Mouse (Mus musculus) liver, embryonic 15.5 days (tissue): ENCODE data around the gene Gm20388. TPM values are rescaled to one million over a fixed set of nuclear protein-coding genes. Genes with fewer than 3 reads are reported as not detected.

Source experiments
- ATAC-seq: fragments of 200-750 bp; cut with Nextera tagmentation; 2 replicates; pipeline ENCODE4 v1.8.0; 2017; ENCODE audit warnings: moderate number of reproducible peaks, mild to moderate bottlenecking, moderate library complexity; ENCODE audit not compliant: insufficient read depth
- H3K27ac ChIP-seq: fragments of 300-500 bp; sonication (generic); replicated peaks from 2 replicates; pipeline ENCODE4 v1.5.1; 2015; ENCODE audit warnings: mild to moderate bottlenecking, inconsistent platforms
- H3K27me3 ChIP-seq: fragments of 300-500 bp; sonication (generic); 2 replicates; pipeline ENCODE4 v1.6.1; 2015; ENCODE audit warnings: mild to moderate bottlenecking, inconsistent platforms
- H3K36me3 ChIP-seq: fragments of 300-500 bp; sonication (generic); replicated peaks from 2 replicates; pipeline ENCODE4 v1.6.1; 2015; ENCODE audit warnings: moderate library complexity, mild to moderate bottlenecking, inconsistent platforms
- H3K4me1 ChIP-seq: fragments of 300-500 bp; sonication (generic); replicated peaks from 2 replicates; pipeline ENCODE4 v1.6.1; 2015; ENCODE audit warnings: inconsistent platforms
- H3K4me2 ChIP-seq: fragments of 300-500 bp; sonication (generic); 2 replicates; pipeline ENCODE4 v1.6.1; 2015; ENCODE audit warnings: moderate library complexity, mild to moderate bottlenecking, inconsistent platforms
- H3K4me3 ChIP-seq: fragments of 300-500 bp; sonication (generic); replicated peaks from 2 replicates; pipeline ENCODE4 v1.5.1; 2015; ENCODE audit warnings: mild to moderate bottlenecking, inconsistent platforms
- H3K9ac ChIP-seq: fragments of 300-500 bp; sonication (generic); 2 replicates; pipeline ENCODE4 v1.6.1; 2015; ENCODE audit warnings: moderate library complexity, mild to moderate bottlenecking, inconsistent platforms
- H3K9me3 ChIP-seq: fragments of 300-500 bp; sonication (generic); replicated peaks from 2 replicates; pipeline ENCODE4 v1.6.1; 2016; ENCODE audit warnings: inconsistent platforms
- WGBS: fragments of 180-500 bp; shearing (Covaris S2); methylation state at CpG from one replicate; pipeline ENCODE4 v1.1.7; 2015; ENCODE audit warnings: mixed read lengths; ENCODE audit not compliant: insufficient replicate concordance; 5-methylcytosine and 5-hydroxymethylcytosine counted together
- polyA plus RNA-seq: library from polyadenylated mRNA; unstranded; fragments of >200 nt; fragmentation: Nextera tagmentation; extraction: Ambion mirVana; gene quantifications from 2 replicates; pipeline ENCODE4 v1.2.1, GENCODE M21; 2015

Gm20388 gene
- polyA plus RNA-seq, 1 experiment from 2014 or later = not detected

DNA sequence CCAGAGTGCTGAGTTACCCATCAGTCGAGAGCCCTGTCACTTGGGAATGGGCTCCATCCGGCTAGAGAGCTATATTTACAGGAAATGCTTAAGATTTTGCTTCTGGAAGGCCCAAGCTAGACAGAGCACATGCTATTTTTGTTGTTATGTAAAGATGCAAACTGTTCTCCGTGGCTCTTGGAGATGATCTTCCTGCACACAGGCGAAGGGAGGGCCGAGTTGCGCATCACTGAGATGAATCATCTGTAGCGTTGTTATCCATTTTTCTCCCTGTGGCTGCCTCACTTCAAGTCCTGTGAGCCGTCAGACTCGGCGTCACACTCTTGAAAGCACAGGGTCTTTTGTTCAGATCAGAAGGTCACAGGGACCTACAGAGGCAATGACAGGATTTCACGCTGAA is 3963.7 kb downstream of the Gm20388 start:
- no peak overlapping the region for H3K9ac ChIP-seq

DNA sequence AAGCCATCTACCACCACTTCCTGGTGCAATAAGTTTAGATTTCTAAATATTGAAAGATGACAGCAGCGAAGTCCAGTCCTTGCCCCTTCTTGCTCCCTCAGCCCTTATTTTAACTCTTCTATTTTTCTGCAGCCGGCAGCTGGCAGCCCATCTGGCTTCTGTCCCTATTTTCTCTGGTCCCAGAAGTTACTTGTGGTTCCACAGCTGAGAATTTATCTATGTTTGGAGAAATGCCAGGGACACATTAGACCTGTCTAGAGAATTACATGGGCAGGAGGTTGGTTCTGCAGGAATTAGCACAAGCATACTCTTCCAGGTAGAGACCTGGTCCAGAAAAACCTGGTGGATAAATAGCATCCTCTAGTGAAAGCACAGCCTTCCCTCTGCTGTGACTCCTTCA is 3967.2 kb downstream of the Gm20388 start:
- Histone ChIP-seq H3K9me3 (no peaks in the 10 kb centered on the region), H3K27me3 (peaks cover 3% of the 10 kb centered on the region), H3K36me3 (no peaks in the 10 kb centered on the region), H3K27ac (no peak overlapping the region), H3K4me1 (no peaks in the 10 kb centered on the region), H3K4me3 (no peak overlapping the region), H3K4me2 (no peak overlapping the region), H3K9ac (no peak overlapping the region)
- no peak for ATAC-seq
- WGBS = 59% methylated on average over 2 of the region's 2 CpGs

More for the DNA sequence above, 3963.7 kb downstream of the Gm20388 start:
- H3K4me2 ChIP-seq = no peak overlapping the region
- H3K4me3 ChIP-seq = no peak overlapping the region
- no peaks in the 10 kb centered on the region for H3K4me1 ChIP-seq
- H3K27me3 ChIP-seq = no peaks in the 10 kb centered on the region; the same call in 1 of the 2 replicates
- no peaks in the 10 kb centered on the region for H3K36me3 ChIP-seq
- ATAC-seq = no peak
- H3K27ac ChIP-seq = no peak overlapping the region
- 69% methylated on average over 11 of the region's 11 CpGs for whole genome bisulfite sequencing
- no peaks in the 10 kb centered on the region for H3K9me3 ChIP-seq

DNA sequence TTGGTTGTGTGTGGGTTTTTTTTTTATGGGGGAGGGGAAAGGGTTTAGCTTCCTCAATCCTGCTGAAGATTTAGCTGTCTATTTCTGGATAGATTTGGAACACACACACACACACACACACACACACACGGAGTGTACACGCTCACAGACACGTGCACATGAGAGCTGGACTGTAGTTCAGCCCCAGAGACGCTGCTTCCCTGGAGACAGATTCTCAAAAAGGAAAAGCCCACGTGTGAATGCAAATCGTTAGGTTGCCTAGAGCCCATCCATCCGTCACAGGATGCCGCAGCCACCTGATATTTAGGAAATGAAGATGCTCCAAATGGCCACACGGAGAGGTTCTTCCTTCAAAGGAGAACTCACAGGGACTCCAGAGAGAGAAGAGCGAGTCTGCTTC is 3969.6 kb downstream of the Gm20388 start:
- H3K4me3 ChIP-seq = no peak overlapping the region
- no peak for ATAC-seq
- H3K4me2 ChIP-seq = no peak overlapping the region
- 45% methylated on average over 10 of the region's 10 CpGs for WGBS
- H3K9ac ChIP-seq = no peak overlapping the region
- H3K4me1 ChIP-seq = no peaks in the 10 kb centered on the region
- no peaks in the 10 kb centered on the region for H3K9me3 ChIP-seq
- peaks cover 27% of the 10 kb centered on the region for H3K27me3 ChIP-seq
- no peak overlapping the region for H3K27ac ChIP-seq
- no peaks in the 10 kb centered on the region for H3K36me3 ChIP-seq

DNA sequence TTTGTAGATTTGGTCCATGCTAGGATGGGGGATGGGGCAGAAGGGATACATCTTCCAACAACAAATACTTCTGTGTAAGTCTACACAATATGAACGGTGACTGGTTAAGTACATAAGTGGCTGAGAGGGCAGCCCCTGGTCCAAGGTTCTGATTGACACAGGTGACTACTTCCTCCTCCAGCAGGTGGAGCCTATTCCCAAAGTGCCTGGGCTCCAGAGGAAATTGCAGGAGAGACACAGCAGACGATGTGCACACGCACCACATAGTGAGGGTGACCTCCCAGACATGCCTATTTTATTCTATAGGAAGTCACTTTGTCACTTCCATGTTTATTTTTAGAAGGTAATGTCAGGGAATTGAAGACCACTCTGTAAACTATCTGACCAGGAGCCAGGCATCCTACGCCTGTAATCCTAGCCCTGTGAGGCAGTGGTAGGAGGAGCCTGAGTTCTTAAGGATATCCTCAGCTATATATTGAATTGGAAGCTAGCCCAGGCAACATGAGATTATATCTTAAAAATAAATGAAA is 3970.2 kb downstream of the Gm20388 start:
- no peak overlapping the region for H3K27ac ChIP-seq
- H3K4me3 ChIP-seq = no peak overlapping the region
- H3K27me3 ChIP-seq = peaks cover 33% of the 10 kb centered on the region
- no peaks in the 10 kb centered on the region for H3K4me1 ChIP-seq
- H3K9ac ChIP-seq = no peak overlapping the region
- no peak for ATAC-seq
- no peaks in the 10 kb centered on the region for H3K9me3 ChIP-seq
- WGBS = 34% methylated on average over 4 of the region's 4 CpGs
- no peak overlapping the region for H3K4me2 ChIP-seq
- H3K36me3 ChIP-seq = no peaks in the 10 kb centered on the region

DNA sequence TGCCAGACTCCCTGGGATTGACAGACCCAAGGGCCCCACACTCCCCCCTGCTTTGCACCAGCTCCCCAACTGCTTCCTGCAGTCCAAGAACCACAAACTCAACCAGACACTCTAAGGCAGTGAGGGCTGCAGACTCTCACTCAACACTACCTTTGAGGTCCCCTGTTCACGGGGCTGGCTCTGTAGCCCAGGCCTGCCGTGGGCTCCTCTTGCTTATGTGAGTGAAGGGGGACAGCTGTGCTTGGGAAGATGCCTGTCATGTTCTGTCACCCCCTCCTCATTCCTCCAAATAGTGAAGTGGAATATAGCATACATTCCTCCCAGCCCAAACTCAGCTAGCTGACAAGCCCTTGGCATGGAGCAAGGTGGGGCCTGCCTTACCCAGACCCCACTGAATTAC is 3971.8 kb downstream of the Gm20388 start:
- Histone ChIP-seq H3K27me3 (peaks cover 43% of the 10 kb centered on the region), H3K36me3 (no peaks in the 10 kb centered on the region), H3K4me2 (no peak overlapping the region), H3K9ac (no peak overlapping the region), H3K27ac (no peak overlapping the region), H3K9me3 (no peaks in the 10 kb centered on the region), H3K4me3 (no peak overlapping the region), H3K4me1 (no peaks in the 10 kb centered on the region)
- WGBS = 45% methylated on average over 2 of the region's 2 CpGs
- ATAC-seq = no peak

DNA sequence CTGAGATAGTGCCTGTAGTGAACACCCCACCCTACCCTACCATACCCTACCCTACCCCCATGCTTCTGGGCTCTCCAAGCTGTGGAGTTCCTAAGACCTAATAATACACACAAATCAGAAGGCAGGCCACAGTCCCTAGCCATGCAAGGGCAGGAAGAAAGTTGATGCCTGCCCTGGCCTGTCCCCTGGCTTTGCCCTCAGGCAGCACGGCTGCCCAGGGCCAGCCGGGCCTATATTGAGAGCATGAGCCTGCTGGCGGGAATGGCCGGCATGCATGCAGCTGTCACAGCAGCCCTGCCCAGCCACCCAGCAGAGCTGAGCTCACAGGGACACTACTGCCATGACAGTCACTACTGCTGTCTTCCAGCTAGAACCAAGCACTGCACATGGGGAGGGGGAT is 3972.5 kb downstream of the Gm20388 start:
- peaks cover 43% of the 10 kb centered on the region for H3K27me3 ChIP-seq
- H3K36me3 ChIP-seq = no peaks in the 10 kb centered on the region
- ATAC-seq = no peak
- no peaks in the 10 kb centered on the region for H3K9me3 ChIP-seq
- no peaks in the 10 kb centered on the region for H3K4me1 ChIP-seq
- H3K9ac ChIP-seq = no peak overlapping the region
- H3K27ac ChIP-seq = no peak overlapping the region
- H3K4me3 ChIP-seq = no peak overlapping the region
- H3K4me2 ChIP-seq = no peak overlapping the region
- 65% methylated on average over 4 of the region's 4 CpGs for WGBS

DNA sequence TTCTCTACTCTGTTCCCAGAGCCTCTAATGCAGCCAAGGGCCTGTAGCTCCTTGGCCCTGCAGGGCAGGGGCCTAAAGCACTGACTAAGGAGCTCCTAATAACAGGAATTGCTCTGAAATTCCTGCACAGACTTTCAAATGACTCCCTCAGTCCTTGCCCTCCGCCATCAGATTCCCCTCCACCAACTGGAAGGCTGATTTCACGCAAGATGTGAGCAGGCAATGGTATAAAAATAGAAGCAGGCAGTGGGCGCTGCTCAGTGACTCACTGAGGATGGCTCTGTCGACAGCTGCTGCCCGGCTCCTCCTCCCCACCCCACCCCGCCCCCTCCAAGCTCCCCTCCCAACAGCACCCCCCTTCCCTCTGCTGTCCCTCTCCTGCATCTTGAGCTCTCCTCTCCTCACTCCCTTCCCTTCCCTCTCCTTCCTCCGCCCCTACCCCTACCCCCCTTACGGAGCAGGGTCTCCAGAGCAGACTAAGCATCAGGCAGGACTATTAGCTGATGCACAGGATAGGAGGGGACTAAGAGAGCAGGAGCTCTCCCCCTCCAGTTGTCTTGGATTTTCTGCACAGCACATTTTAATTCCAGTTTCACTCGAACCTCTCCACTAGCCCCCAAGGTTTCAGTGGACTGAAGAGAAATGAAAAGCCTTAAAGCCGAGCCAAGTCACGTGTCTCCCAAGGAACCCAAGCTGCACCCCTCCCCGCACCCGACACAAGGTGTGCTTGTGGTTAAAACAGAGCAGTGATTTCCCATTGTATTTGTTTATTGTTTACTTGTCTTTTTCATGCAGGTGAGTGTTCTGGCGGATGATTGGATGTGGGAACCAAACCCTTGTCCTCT is 3974.3 kb downstream of the Gm20388 start:
- no peak for ATAC-seq
- H3K4me2 ChIP-seq = no peak overlapping the region
- H3K27ac ChIP-seq = no peak overlapping the region
- no peak overlapping the region for H3K4me3 ChIP-seq
- no peak overlapping the region for H3K9ac ChIP-seq
- H3K9me3 ChIP-seq = no peaks in the 10 kb centered on the region
- peaks cover 55% of the 10 kb centered on the region for H3K27me3 ChIP-seq
- 4% methylated on average over 14 of the region's 14 CpGs for WGBS
- no peaks in the 10 kb centered on the region for H3K4me1 ChIP-seq
- H3K36me3 ChIP-seq = no peaks in the 10 kb centered on the region

DNA sequence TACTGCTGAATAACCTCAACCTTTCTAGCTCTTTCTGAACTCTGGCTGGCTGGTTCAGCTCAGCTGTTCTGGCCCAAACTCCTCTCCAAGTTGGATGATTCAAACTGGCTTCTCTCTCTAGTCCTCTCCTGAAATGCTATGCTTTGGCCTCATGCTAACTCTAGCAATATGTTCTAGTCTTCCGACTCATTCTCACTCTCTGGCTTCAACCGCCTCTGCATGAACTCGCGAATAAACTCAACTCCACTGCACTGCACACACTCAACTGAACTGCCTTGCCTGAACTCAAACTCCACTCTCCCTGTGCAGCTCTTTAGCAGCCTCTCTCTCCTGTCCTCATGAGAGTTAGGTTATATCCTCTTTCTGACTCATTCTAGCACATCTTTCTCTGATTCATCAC is 3976.5 kb downstream of the Gm20388 start:
- Histone ChIP-seq H3K4me2 (no peak overlapping the region), H3K36me3 (no peaks in the 10 kb centered on the region), H3K27ac (no peak overlapping the region), H3K9me3 (no peaks in the 10 kb centered on the region), H3K4me3 (no peak overlapping the region), H3K9ac (no peak overlapping the region), H3K27me3 (peaks cover 74% of the 10 kb centered on the region), H3K4me1 (peaks cover 6% of the 10 kb centered on the region; the same call in 1 of the 2 replicates)
- ATAC-seq = no peak
- 81% methylated on average over 4 of the region's 4 CpGs for WGBS

DNA sequence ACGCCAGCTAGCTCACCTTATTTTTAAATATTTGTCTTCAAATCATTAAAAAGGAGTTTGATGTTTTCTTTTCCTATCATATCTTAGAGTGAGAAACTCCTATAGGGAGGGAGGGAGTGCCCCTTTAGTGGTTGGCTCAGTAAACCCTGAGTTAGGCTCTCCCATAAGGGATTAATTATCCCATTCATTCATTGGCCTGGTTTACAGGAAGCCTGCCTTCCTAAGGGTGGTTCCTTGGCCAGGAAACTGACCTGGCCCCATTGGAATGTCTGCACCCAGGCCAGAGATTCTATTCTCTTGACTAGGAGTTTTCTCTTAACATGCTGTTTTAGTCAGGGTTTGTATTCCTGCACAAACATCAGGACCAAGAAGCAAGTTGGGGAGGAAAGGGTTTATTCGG is 3977.3 kb downstream of the Gm20388 start:
- H3K36me3 ChIP-seq = no peaks in the 10 kb centered on the region
- peaks cover 81% of the 10 kb centered on the region for H3K27me3 ChIP-seq
- WGBS = 57% methylated on average over 2 of the region's 2 CpGs
- H3K9ac ChIP-seq = no peak overlapping the region
- no peak overlapping the region for H3K4me3 ChIP-seq
- no peaks in the 10 kb centered on the region for H3K9me3 ChIP-seq
- no peak overlapping the region for H3K4me2 ChIP-seq
- H3K27ac ChIP-seq = no peak overlapping the region
- peaks cover 7% of the 10 kb centered on the region; the same call in 1 of the 2 replicates for H3K4me1 ChIP-seq
- ATAC-seq = no peak

DNA sequence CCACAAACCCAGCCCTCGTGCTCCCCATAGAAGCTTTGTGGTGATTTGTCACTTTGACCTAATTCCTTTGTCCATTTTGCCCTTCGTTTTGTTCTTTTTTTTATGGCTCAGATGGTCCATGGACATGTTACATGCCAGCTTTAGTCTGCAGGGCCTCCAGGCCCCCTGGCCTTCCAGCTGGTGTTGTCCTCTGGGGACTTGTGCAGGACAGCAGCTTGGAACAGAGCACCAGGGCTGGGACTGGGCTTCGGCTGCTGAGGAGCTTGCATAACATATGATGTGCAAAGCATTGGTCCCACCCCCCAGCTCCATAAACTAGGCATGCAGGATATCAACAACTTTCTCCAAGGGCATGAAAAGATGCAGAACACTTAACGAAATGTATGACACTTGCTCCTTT is 3979.2 kb downstream of the Gm20388 start:
- no peak for ATAC-seq
- Histone ChIP-seq H3K27me3 (peaks cover 81% of the 10 kb centered on the region), H3K4me1 (peaks cover 7% of the 10 kb centered on the region; the same call in 1 of the 2 replicates), H3K4me3 (no peak overlapping the region), H3K9me3 (no peaks in the 10 kb centered on the region), H3K36me3 (no peaks in the 10 kb centered on the region), H3K4me2 (no peak overlapping the region), H3K27ac (no peak overlapping the region), H3K9ac (no peak overlapping the region)
- 48% methylated on average over 4 of the region's 4 CpGs for WGBS

DNA sequence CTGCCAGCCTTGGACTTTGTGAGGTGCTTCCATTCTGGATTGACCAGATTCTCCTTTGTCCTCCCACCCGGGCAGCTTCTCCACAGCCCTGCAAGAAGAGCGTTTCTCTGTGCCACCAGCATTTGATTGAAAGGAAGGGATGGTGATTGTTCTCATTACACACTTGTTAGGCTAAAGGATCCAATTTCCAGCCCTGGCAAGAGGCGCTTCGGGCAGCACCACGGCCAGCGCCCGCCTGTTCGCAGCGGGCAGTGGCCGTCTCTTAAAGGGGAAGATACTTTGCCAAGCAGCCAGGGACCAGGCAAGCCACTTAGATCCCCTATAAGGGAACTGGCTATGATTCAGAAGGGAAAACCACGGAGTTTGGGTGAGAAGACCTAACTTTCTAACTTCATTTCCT is 3980.6 kb downstream of the Gm20388 start:
- WGBS = 3% methylated on average over 11 of the region's 11 CpGs
- Histone ChIP-seq H3K4me3 (no peak overlapping the region), H3K27me3 (peaks cover 81% of the 10 kb centered on the region), H3K36me3 (no peaks in the 10 kb centered on the region), H3K9me3 (no peaks in the 10 kb centered on the region), H3K4me1 (peaks cover 7% of the 10 kb centered on the region; the same call in 1 of the 2 replicates), H3K9ac (no peak overlapping the region), H3K27ac (no peak overlapping the region), H3K4me2 (no peak overlapping the region)
- no peak for ATAC-seq
